ENCODE assay signal across 8 mouse cellular contexts in genomic region chr12:73045724-73046606, GRCm38 (mm10). TPM values are rescaled to one million over a fixed set of nuclear protein-coding genes. Genes with fewer than 3 reads are reported as not detected.
A peak's percentile ranks its signal among the peaks of the same experiment; 100 is the strongest.
DNase-seq lines count a peak whose midpoint lies in the region; ATAC-seq and TF ChIP-seq lines count a peak whose summit lies in the region.

No protein-coding gene starts in this region.

- no peak for TF ChIP-seq POLR2A in olfactory bulb, adult 2 months (IDR thresholded peaks at IDR 0.05; ENCODE audit: insufficient read depth, low read depth, low read length)

- peak overlapping the region; percentile 88 for H3K4me2 ChIP-seq in lung, embryonic 15.5 days

- no peak for DNase-seq in lung, adult 18-20 months
- peak; percentile 61 for DNase-seq in ZHBTc4 (ENCODE audit: low read depth, low spot score)
- DNase-seq in gastrocnemius, postnatal 36 days, result peak; percentile 29 to 51
- peak; percentile 28 to 46 for DNase-seq in kidney, postnatal 4 days
- no peak for DNase-seq in right cerebral cortex, adult 18-20 months
- DNase-seq in right cerebral cortex, postnatal 14 days, result no peak

- no peaks in the 10 kb centered on the region for H3K9me3 ChIP-seq in lung, embryonic 15.5 days

- no peaks in the 10 kb centered on the region for H3K36me3 ChIP-seq in lung, embryonic 15.5 days

- peak overlapping the region; percentile 42; the same call in 1 of the 2 replicates for H3K27ac ChIP-seq in lung, embryonic 15.5 days
- no peak overlapping the region for H3K27ac ChIP-seq in olfactory bulb, adult 2 months (ENCODE audit: insufficient read depth, low read depth, low read length)

- intact Hi-C loops in gastrocnemius, postnatal 36 days (cut with DNase I), result loop anchor here (5.0 kb wide), 1 partner anchor 361 kb away; no protein-coding TSS in a partner anchor

- TF ChIP-seq CTCF in olfactory bulb, adult 2 months (IDR thresholded peaks at IDR 0.05; ENCODE audit: insufficient read depth, low read depth, low read length), result no peak

- peak overlapping the region; percentile 38; the same call in 1 of the 2 replicates for H3K9ac ChIP-seq in lung, embryonic 15.5 days

- peak overlapping the region; percentile 46 for H3K4me3 ChIP-seq in lung, embryonic 15.5 days
- peak overlapping the region; percentile 13; the same call in 1 of the 2 replicates for H3K4me3 ChIP-seq in olfactory bulb, adult 2 months (ENCODE audit: insufficient read depth, low read depth, low read length)

- H3K4me1 ChIP-seq in lung, embryonic 15.5 days, result peaks cover 28% of the 10 kb centered on the region
- peaks cover 6% of the 10 kb centered on the region for H3K4me1 ChIP-seq in olfactory bulb, adult 2 months (ENCODE audit: control insufficient read depth, insufficient read depth, low read length)

- no peak for ATAC-seq in lung, embryonic 15.5 days (ENCODE audit: borderline replicate concordance, extremely low read depth, low FRiP score, low TSS enrichment)

- under 1% methylated on average over 83 of the region's 85 CpGs for WGBS in lung, embryonic 15.5 days
- under 1% methylated on average over 84 of the region's 85 CpGs for WGBS in olfactory bulb, adult 2 months

- H3K27me3 ChIP-seq in lung, embryonic 15.5 days, result peaks cover 97% of the 10 kb centered on the region

RNA-seq across cellular contexts. Expression of gene Six1, which starts 7.7 kb away (rescaled TPM):
- polyA plus RNA-seq in lung, embryonic 15.5 days (2015; fragmentation: Nextera tagmentation; extraction: Ambion mirVana), result 1.3 and 1.5 TPM in 2 replicates
- total RNA-seq in gastrocnemius, postnatal 36 days (2021), result 10 to 100 TPM; 52.0 to 59.0 TPM
- polyA plus RNA-seq in olfactory bulb, adult 2 months (2012; ENCODE audit: insufficient read depth, insufficient read length, low replicate concordance, missing spikeins), result not detected in 2 replicates

Comparison
In these comparisons a context has a peak if more than half of its experiments do, and no peak if none do; other contexts are left out.
1. DNase-seq: peak in ZHBTc4 (single experiment), gastrocnemius, postnatal 36 days (2 of 2) and kidney, postnatal 4 days (2 of 2); none in lung, adult 18-20 months (0 of 2), right cerebral cortex, adult 18-20 months (single experiment) and right cerebral cortex, postnatal 14 days (single experiment).